Mouse (Mus musculus) MEL (cell line): ENCODE measurements around the gene Arhgef39. TPM values are rescaled to one million over a fixed set of nuclear protein-coding genes. Genes with fewer than 3 reads are reported as not detected.

Experiments used
- DNase-seq: peaks from one replicate; pipeline ENCODE4 v3.0.0; 2011; ENCODE audit warnings: low read depth, low spot score
- H3K27ac ChIP-seq: 2 replicates; pipeline ENCODE4 v1.5.1; 2012; ENCODE audit warnings: low read depth, mild to moderate bottlenecking, control low read depth, low read length, moderate library complexity; ENCODE audit not compliant: control insufficient read depth
- H3K27me3 ChIP-seq, 2 experiments: fragments of 150-350 bp in 1 of 2; sonication (generic) in 1 of 2; 2 replicates each; pipeline ENCODE4 v1.6.1; 2012; ENCODE audit warnings: low read length in 2 of 2, mild to moderate bottlenecking in 2 of 2, improper control_type of control experiment in 1 of 2, moderate library complexity in 1 of 2; ENCODE audit not compliant: insufficient read depth in 2 of 2, control insufficient read depth in 1 of 2
- H3K36me3 ChIP-seq, 2 experiments: 2 replicates each; pipeline ENCODE4 v1.6.1; 2012 to 2014; ENCODE audit warnings: low read length in 2 of 2, improper control_type of control experiment in 1 of 2, inconsistent platforms in 1 of 2, mild to moderate bottlenecking in 1 of 2; ENCODE audit not compliant: insufficient read depth in 2 of 2, control insufficient read depth in 1 of 2
- H3K4me1 ChIP-seq, 2 experiments: fragments of 150-350 bp in 1 of 2; sonication (generic) in 1 of 2; 2 replicates each; pipeline ENCODE4 v1.6.1; 2012; ENCODE audit warnings: low read length in 2 of 2, improper control_type of control experiment in 1 of 2, mild to moderate bottlenecking in 1 of 2; ENCODE audit not compliant: insufficient read depth in 2 of 2, control insufficient read depth in 1 of 2
- H3K4me3 ChIP-seq, 2 experiments: fragments of 150-350 bp in 1 of 2; sonication (generic) in 1 of 2; 2 replicates each; pipeline ENCODE4 v1.5.1; 2012; ENCODE audit warnings: low read depth in 2 of 2, low read length in 2 of 2, mild to moderate bottlenecking in 2 of 2, moderate library complexity in 2 of 2, control low read depth in 1 of 2, improper control_type of control experiment in 1 of 2; ENCODE audit not compliant: control insufficient read depth in 1 of 2, insufficient read depth in 1 of 2
- H3K79me2 ChIP-seq: 2 replicates; pipeline ENCODE4 v1.6.1; 2012; ENCODE audit warnings: mild to moderate bottlenecking, low read length, moderate library complexity; ENCODE audit not compliant: control insufficient read depth, poor library complexity, insufficient read depth
- H3K9ac ChIP-seq: 2 replicates; pipeline ENCODE4 v1.6.1; 2012; ENCODE audit warnings: low read depth, mild to moderate bottlenecking, control low read depth, low read length, moderate library complexity; ENCODE audit not compliant: control insufficient read depth, poor library complexity, severe bottlenecking
- H3K9me3 ChIP-seq: fragments of 150-350 bp; sonication (generic); replicated peaks from 2 replicates; pipeline ENCODE4 v1.6.1; 2012; ENCODE audit warnings: mild to moderate bottlenecking, low read length, improper control_type of control experiment, moderate library complexity; ENCODE audit not compliant: insufficient read depth
- BHLHE40 ChIP-seq: IDR thresholded peaks from 2 replicates; pipeline ENCODE4 v1.6.1; 2012; ENCODE audit warnings: low read depth, mild to moderate bottlenecking, inconsistent platforms, low read length, improper control_type of control experiment, borderline replicate concordance
- CHD1 ChIP-seq: IDR thresholded peaks from 2 replicates; pipeline ENCODE4 v1.6.1; 2012; ENCODE audit warnings: low read depth, mild to moderate bottlenecking, inconsistent platforms, low read length, improper control_type of control experiment
- CTCF ChIP-seq, 3 experiments: IDR thresholded peaks in 2 of 3; conservative IDR thresholded peaks in 1 of 3; 2 replicates each; pipeline ENCODE4 v1.5.1; 2011 to 2012; ENCODE audit warnings: low read length in 3 of 3, low read depth in 2 of 3, mild to moderate bottlenecking in 2 of 3, improper control_type of control experiment in 1 of 3, inconsistent platforms in 1 of 3, mixed read lengths in 1 of 3, moderate library complexity in 1 of 3; ENCODE audit not compliant: control insufficient read depth in 1 of 3, insufficient read depth in 1 of 3, poor library complexity in 1 of 3, severe bottlenecking in 1 of 3
- E2F4 ChIP-seq: IDR thresholded peaks from 2 replicates; pipeline ENCODE4 v1.6.1; 2011; ENCODE audit warnings: low read depth, low read length, improper control_type of control experiment, borderline replicate concordance
- ELF1 ChIP-seq: IDR thresholded peaks from 2 replicates; pipeline ENCODE4 v1.6.1; 2014; ENCODE audit warnings: low read depth, mild to moderate bottlenecking, inconsistent platforms, low read length, improper control_type of control experiment, moderate library complexity
- EP300 ChIP-seq, 2 experiments: IDR thresholded peaks; 2 replicates each; pipeline ENCODE4 v1.6.1; 2011; ENCODE audit warnings: improper control_type of control experiment in 2 of 2, low read length in 2 of 2, low read depth in 1 of 2, mild to moderate bottlenecking in 1 of 2
- ETS1 ChIP-seq: IDR thresholded peaks from 2 replicates; pipeline ENCODE4 v1.6.1; 2012; ENCODE audit warnings: low read depth, mild to moderate bottlenecking, inconsistent platforms, low read length, improper control_type of control experiment, moderate library complexity
- GABPA ChIP-seq: IDR thresholded peaks from 2 replicates; pipeline ENCODE4 v1.6.1; 2012; ENCODE audit warnings: low read depth, mild to moderate bottlenecking, inconsistent platforms, low read length, improper control_type of control experiment, moderate library complexity
- GATA1 ChIP-seq: IDR thresholded peaks from 2 replicates; pipeline ENCODE4 v1.6.1; 2011; ENCODE audit warnings: low read depth, low read length, improper control_type of control experiment
- KAT2A ChIP-seq: conservative IDR thresholded peaks from 2 replicates; pipeline ENCODE4 v1.6.1; 2012; ENCODE audit warnings: low read depth, low read length, improper control_type of control experiment, inconsistent platforms
- MAX ChIP-seq: IDR thresholded peaks from 2 replicates; pipeline ENCODE4 v1.6.1; 2011; ENCODE audit warnings: low read length, improper control_type of control experiment
- MAZ ChIP-seq: IDR thresholded peaks from 2 replicates; pipeline ENCODE4 v1.6.1; 2012; ENCODE audit warnings: low read depth, mild to moderate bottlenecking, inconsistent platforms, low read length, improper control_type of control experiment
- MEF2A ChIP-seq: IDR thresholded peaks from 2 replicates; pipeline ENCODE4 v1.6.1; 2014; ENCODE audit warnings: low read depth, mild to moderate bottlenecking, inconsistent platforms, low read length, improper control_type of control experiment; ENCODE audit not compliant: poor library complexity, insufficient replicate concordance, severe bottlenecking; ENCODE audit errors: extremely low read depth
- MXI1 ChIP-seq: IDR thresholded peaks from 2 replicates; pipeline ENCODE4 v1.6.1; 2011; ENCODE audit warnings: mild to moderate bottlenecking, low read depth, low read length, improper control_type of control experiment
- MYC ChIP-seq: IDR thresholded peaks from 2 replicates; pipeline ENCODE4 v1.6.1; 2011; ENCODE audit warnings: low read depth, mild to moderate bottlenecking, low read length, improper control_type of control experiment, moderate library complexity
- NELFE ChIP-seq: IDR thresholded peaks from 2 replicates; pipeline ENCODE4 v1.6.1; 2011; ENCODE audit warnings: low read depth, low read length, improper control_type of control experiment
- POLR2A ChIP-seq, 2 experiments: IDR thresholded peaks; 2 replicates each; pipeline ENCODE4 v1.6.1; 2011 to 2012; ENCODE audit warnings: low read length in 2 of 2, mild to moderate bottlenecking in 2 of 2, control low read depth in 1 of 2, improper control_type of control experiment in 1 of 2, low read depth in 1 of 2, moderate library complexity in 1 of 2; ENCODE audit not compliant: control insufficient read depth in 1 of 2, insufficient read depth in 1 of 2, poor library complexity in 1 of 2
- POLR2AphosphoS2 ChIP-seq: IDR thresholded peaks from 2 replicates; pipeline ENCODE4 v1.6.1; 2011; ENCODE audit warnings: low read length, improper control_type of control experiment
- RAD21 ChIP-seq: IDR thresholded peaks from 2 replicates; pipeline ENCODE4 v1.6.1; 2011; ENCODE audit warnings: mild to moderate bottlenecking, low read depth, low read length, improper control_type of control experiment
- RCOR1 ChIP-seq: IDR thresholded peaks from 2 replicates; pipeline ENCODE4 v1.6.1; 2012; ENCODE audit warnings: low read depth, mild to moderate bottlenecking, inconsistent platforms, low read length, improper control_type of control experiment
- SIN3A ChIP-seq: IDR thresholded peaks from 2 replicates; pipeline ENCODE4 v1.6.1; 2012; ENCODE audit warnings: low read length, improper control_type of control experiment, inconsistent platforms
- SMC3 ChIP-seq: IDR thresholded peaks from 2 replicates; pipeline ENCODE4 v1.6.1; 2011; ENCODE audit warnings: low read depth, low read length, improper control_type of control experiment
- TCF12 ChIP-seq: IDR thresholded peaks from 2 replicates; pipeline ENCODE4 v1.6.1; 2014; ENCODE audit warnings: low read depth, mild to moderate bottlenecking, inconsistent platforms, low read length, improper control_type of control experiment, moderate library complexity
- USF1 ChIP-seq: IDR thresholded peaks from 2 replicates; pipeline ENCODE4 v1.6.1; 2014; ENCODE audit warnings: low read depth, mild to moderate bottlenecking, inconsistent platforms, low read length, improper control_type of control experiment, moderate library complexity
- ZC3H11A ChIP-seq: IDR thresholded peaks from 2 replicates; pipeline ENCODE4 v1.6.1; 2012; ENCODE audit warnings: low read depth, mild to moderate bottlenecking, inconsistent platforms, low read length, improper control_type of control experiment
- ZKSCAN1 ChIP-seq: IDR thresholded peaks from 2 replicates; pipeline ENCODE4 v1.6.1; 2012; ENCODE audit warnings: low read depth, mild to moderate bottlenecking, inconsistent platforms, low read length, improper control_type of control experiment, moderate library complexity
- ZMIZ1 ChIP-seq: IDR thresholded peaks from 2 replicates; pipeline ENCODE4 v1.6.1; 2012; ENCODE audit warnings: low read depth, mild to moderate bottlenecking, inconsistent platforms, low read length, improper control_type of control experiment, moderate library complexity
- polyA plus RNA-seq, 2 experiments: library from polyadenylated mRNA; stranded (reverse) in 1 of 2; unstranded in 1 of 2; fragments of >175 nt in 1 of 2; fragments of >200 nt in 1 of 2; gene quantifications; 2 replicates each; pipeline versions ENCODE4 v1.2.1 to v1.2.4; 2012; ENCODE audit warnings: low replicate concordance in 2 of 2, low read depth in 1 of 2; ENCODE audit not compliant: insufficient read length in 2 of 2, insufficient read depth in 1 of 2, missing spikeins in 1 of 2
- total RNA-seq: library from RNA; depleted of rRNA; stranded (reverse); fragments of 300-350 nt; gene quantifications from 2 replicates; pipeline ENCODE4 v1.2.3, GENCODE M21; 2012

The Arhgef39 gene
- total and polyA plus RNA-seq, 3 experiments: 26.3 to 56.7 TPM; not detected in 1

DNA sequence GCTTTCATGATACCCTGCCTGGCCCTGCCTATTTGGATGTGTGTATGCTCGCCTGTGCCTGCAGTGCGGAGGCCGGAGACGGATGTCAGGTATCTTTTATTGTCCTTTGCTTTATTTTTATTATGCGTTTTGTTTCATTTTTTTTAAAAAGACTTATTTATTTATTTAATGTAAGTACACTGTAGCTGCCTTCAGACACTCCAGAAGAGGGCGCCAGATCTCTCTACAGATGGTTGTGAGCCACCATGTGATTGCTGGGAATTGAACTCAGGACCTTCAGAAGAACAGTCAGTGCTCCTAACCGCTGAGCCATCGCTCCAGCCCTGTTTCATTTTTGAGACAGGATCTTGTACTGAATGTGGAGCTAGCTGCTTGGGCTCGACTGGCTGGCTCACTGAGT, 29.0 kb upstream of the Arhgef39 start:
- Histone ChIP-seq H3K9me3 (no peaks in the 10 kb centered on the region), H3K79me2 (no peaks in the 10 kb centered on the region), H3K9ac (no peak overlapping the region), H3K36me3 (peaks cover 0 to 8% of the 10 kb centered on the region in 2 experiments; a peak in 2 of 4 replicates), H3K27ac (no peak overlapping the region), H3K4me3 (no peak overlapping the region), H3K27me3 (peaks cover 3 to 4% of the 10 kb centered on the region in 2 experiments; a peak in 3 of 4 replicates), H3K4me1 (peaks cover 0 to 8% of the 10 kb centered on the region in 2 experiments; a peak in 2 of 4 replicates)
- peak; percentile 41 for DNase-seq
- peak; percentile 6; the same call in 1 of the 2 replicates for TF ChIP-seq SMC3
- TF ChIP-seq CTCF (IDR thresholded peaks at IDR 0.05 in 2 of 3, conservative IDR thresholded peaks at IDR 0.05 in 1 of 3; ENCODE audit: control insufficient read depth in 1 of 3, insufficient read depth in 1 of 3, low read depth in 2 of 3, low read length in 3 of 3, poor library complexity in 1 of 3, severe bottlenecking in 1 of 3): peak in 1 of 3 experiments; percentile 29; a peak in 2 of 6 replicates
- no peak for TF ChIP-seq SIN3A
- no peak for TF ChIP-seq BHLHE40
- TF ChIP-seq POLR2A (IDR thresholded peaks at IDR 0.05; ENCODE audit: control insufficient read depth in 1 of 2, insufficient read depth in 1 of 2, low read depth in 1 of 2, low read length in 2 of 2, poor library complexity in 1 of 2): no peak
- TF ChIP-seq MAZ: no peak
- TF ChIP-seq E2F4: no peak
- TF ChIP-seq ETS1: no peak
- TF ChIP-seq GATA1: no peak
- no peak for TF ChIP-seq NELFE
- peak; percentile 7; the same call in 1 of the 2 replicates for TF ChIP-seq RAD21
- no peak for TF ChIP-seq POLR2AphosphoS2
- no peak for TF ChIP-seq USF1
- TF ChIP-seq GABPA: no peak
- no peak for TF ChIP-seq ELF1
- no peak for TF ChIP-seq ZMIZ1
- TF ChIP-seq MEF2A: no peak
- TF ChIP-seq EP300 (IDR thresholded peaks at IDR 0.05; ENCODE audit: low read depth in 1 of 2, low read length in 2 of 2): no peak
- no peak for TF ChIP-seq TCF12
- TF ChIP-seq MAX: no peak

DNA sequence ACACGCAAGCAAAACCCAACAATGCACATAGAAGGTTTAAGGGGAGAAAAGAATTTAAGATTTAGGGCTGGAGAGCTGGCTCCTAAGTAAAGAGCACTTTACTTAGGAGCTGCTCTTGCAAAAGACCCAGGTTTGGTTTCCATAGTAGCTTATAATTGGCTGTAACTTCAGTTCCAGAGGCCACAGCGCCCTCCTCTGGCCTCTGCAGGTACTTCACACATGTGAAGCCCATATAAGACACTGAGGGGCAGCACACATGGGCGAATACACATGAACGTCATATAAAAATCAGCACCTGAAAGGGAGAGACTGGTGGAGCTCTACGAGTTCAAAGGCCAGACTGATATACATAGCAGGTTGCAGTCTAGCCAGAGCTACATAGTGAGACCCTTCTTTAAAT, 28.4 kb upstream of the Arhgef39 start:
- Histone ChIP-seq H3K9ac (no peak overlapping the region), H3K4me1 (peaks cover 0 to 8% of the 10 kb centered on the region in 2 experiments; a peak in 2 of 4 replicates), H3K9me3 (no peaks in the 10 kb centered on the region), H3K79me2 (no peaks in the 10 kb centered on the region), H3K27me3 (peaks cover 3 to 4% of the 10 kb centered on the region in 2 experiments; a peak in 3 of 4 replicates), H3K36me3 (peaks cover 0 to 8% of the 10 kb centered on the region in 2 experiments; a peak in 1 of 4 replicates), H3K27ac (no peak overlapping the region), H3K4me3 (no peak overlapping the region)
- DNase-seq: peak; percentile 68
- TF ChIP-seq MXI1 (no peak), SMC3 (peak; percentile 72), SIN3A (no peak), MYC (no peak), MAZ (no peak), MEF2A (no peak), RCOR1 (no peak), GABPA (no peak), ZKSCAN1 (no peak), POLR2AphosphoS2 (no peak), CTCF (IDR thresholded peaks at IDR 0.05 in 2 of 3, conservative IDR thresholded peaks at IDR 0.05 in 1 of 3; ENCODE audit: control insufficient read depth in 1 of 3, insufficient read depth in 1 of 3, low read depth in 2 of 3, low read length in 3 of 3, poor library complexity in 1 of 3, severe bottlenecking in 1 of 3) (peak; percentile 59 to 78 (median 71)), EP300 (IDR thresholded peaks at IDR 0.05; ENCODE audit: low read depth in 1 of 2, low read length in 2 of 2) (no peak), CHD1 (no peak), RAD21 (peak; percentile 63), ZC3H11A (peak; percentile 64), KAT2A (no peak)
